ENCODE assay signal across 18 mouse cellular contexts in the genomic region with DNA sequence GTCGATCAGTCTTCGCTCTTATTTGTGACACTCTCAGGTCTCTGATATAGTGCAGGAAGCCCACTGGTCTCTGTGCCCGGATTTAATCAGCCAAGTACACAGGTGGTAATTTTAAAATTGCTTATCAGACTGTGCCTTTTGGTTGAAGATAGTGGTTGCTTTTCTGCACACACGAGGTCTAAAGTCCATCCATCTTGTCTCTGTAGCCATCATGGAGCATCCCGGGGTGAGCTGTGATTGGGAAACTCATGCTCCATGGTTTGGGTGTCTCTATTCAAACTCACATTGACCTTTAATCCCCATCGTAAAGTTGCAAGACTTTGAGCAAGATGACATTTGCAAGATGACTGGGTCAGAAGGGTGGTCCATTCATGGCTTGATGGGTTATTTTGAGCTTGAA.
"Had no signal": no experiment of that assay in that cellular context is flagged by ENCODE, and none has a peak within 500 bp of the region (broad histone marks: within the 10 kb centered on the region; RNA-seq: fewer than 3 reads in every experiment).

No protein-coding gene starts in this region.

- H3K36me3 ChIP-seq: midbrain, embryonic 12.5 days; neural tube, embryonic 15.5 days had no signal

- H3K4me3 ChIP-seq: midbrain, embryonic 12.5 days; myocyte; neural tube, embryonic 13.5 days; neural tube, embryonic 15.5 days had no signal

- DNase-seq: lung, adult 18-20 months; lung, embryonic 14.5 days; lung, postnatal 10 days; lung, postnatal 4 days; midbrain, embryonic 14.5 days; retina, postnatal 1 day; right cerebral cortex, adult 18-20 months; right cerebral cortex, postnatal 25 days; right cerebral cortex, postnatal 4 days; spleen, adult 18-20 months; thymus, adult 18-20 months; thymus, postnatal 14 days; thymus, postnatal 36 days had no signal

- H3K27me3 ChIP-seq: midbrain, embryonic 12.5 days; neural tube, embryonic 13.5 days; neural tube, embryonic 15.5 days had no signal

- H3K9ac ChIP-seq: lung, embryonic 14.5 days; midbrain, embryonic 12.5 days; neural tube, embryonic 13.5 days; neural tube, embryonic 15.5 days had no signal

- H3K27ac ChIP-seq: midbrain, embryonic 12.5 days had no signal

- ATAC-seq: midbrain, embryonic 16.5 days had no signal

- H3K9me3 ChIP-seq: midbrain, embryonic 12.5 days; neural tube, embryonic 13.5 days; neural tube, embryonic 15.5 days had no signal

- H3K4me2 ChIP-seq: lung, embryonic 14.5 days; midbrain, embryonic 12.5 days; neural tube, embryonic 13.5 days; neural tube, embryonic 15.5 days had no signal
